Mouse (Mus musculus): Measurements from ENCODE around the gene Fndc1. TPM values are rescaled to one million over a fixed set of nuclear protein-coding genes. Genes with fewer than 3 reads are reported as not detected.
A peak's percentile ranks its signal among the peaks of the same experiment; 100 is the strongest.

The Fndc1 gene
- not detected in 2 replicates for total RNA-seq (2017)

GRCm38 (mm10) chr17:7826819-7827515 lies at the start of gene Fndc1:
Gene Fndc1, minus strand, starts transcription at chr17:7827302.
- peak; percentile 68 for ATAC-seq (replicated peaks; ENCODE audit: low read depth, poor library complexity, severe bottlenecking)

GRCm38 (mm10) chr17:7876541-7876940 lies 49.4 kb upstream of the Fndc1 start:
- no peak for ATAC-seq (replicated peaks; ENCODE audit: low read depth, poor library complexity, severe bottlenecking)

- peak; percentile 24; the same call in 1 of the 2 replicates for ATAC-seq (replicated peaks; ENCODE audit: low read depth, poor library complexity, severe bottlenecking)
Measured at GRCm38 (mm10) chr17:7875941-7876461, 48.9 kb upstream of the Fndc1 start.

GRCm38 (mm10) chr17:7874776-7875531 lies 47.9 kb upstream of the Fndc1 start:
- ATAC-seq (replicated peaks; ENCODE audit: low read depth, poor library complexity, severe bottlenecking), result peak; percentile 75

- no peak for ATAC-seq (replicated peaks; ENCODE audit: low read depth, poor library complexity, severe bottlenecking)
Measured at GRCm38 (mm10) chr17:7873382-7873781, 46.3 kb upstream of the Fndc1 start.

- ATAC-seq (replicated peaks; ENCODE audit: low read depth, poor library complexity, severe bottlenecking), result no peak
Measured at GRCm38 (mm10) chr17:7871800-7872199, 44.7 kb upstream of the Fndc1 start.

- ATAC-seq (replicated peaks; ENCODE audit: low read depth, poor library complexity, severe bottlenecking), result no peak
Measured at GRCm38 (mm10) chr17:7870862-7871605, 43.9 kb upstream of the Fndc1 start.

- ATAC-seq (replicated peaks; ENCODE audit: low read depth, poor library complexity, severe bottlenecking), result peak; percentile 61
Measured at GRCm38 (mm10) chr17:7869114-7869513, 42.0 kb upstream of the Fndc1 start.

- peak; percentile 86 for ATAC-seq (replicated peaks; ENCODE audit: low read depth, poor library complexity, severe bottlenecking)
Measured at GRCm38 (mm10) chr17:7868631-7869030, 41.5 kb upstream of the Fndc1 start.

- ATAC-seq (replicated peaks; ENCODE audit: low read depth, poor library complexity, severe bottlenecking), result no peak
Measured at GRCm38 (mm10) chr17:7864740-7865139, 37.6 kb upstream of the Fndc1 start.

- ATAC-seq (replicated peaks; ENCODE audit: low read depth, poor library complexity, severe bottlenecking), result peak; percentile 77
Measured at GRCm38 (mm10) chr17:7863745-7864144, 36.6 kb upstream of the Fndc1 start.

GRCm38 (mm10) chr17:7860845-7861360 lies 33.8 kb upstream of the Fndc1 start:
- ATAC-seq (replicated peaks; ENCODE audit: low read depth, poor library complexity, severe bottlenecking), result 0 out of 2 replicates have a peak, but pooled peaks have one; percentile 31

GRCm38 (mm10) chr17:7857658-7858057 lies 30.6 kb upstream of the Fndc1 start:
- ATAC-seq (replicated peaks; ENCODE audit: low read depth, poor library complexity, severe bottlenecking), result 0 out of 2 replicates have a peak, but pooled peaks have one; percentile 22

- peak; percentile 47; the same call in 1 of the 2 replicates for ATAC-seq (replicated peaks; ENCODE audit: low read depth, poor library complexity, severe bottlenecking)
Measured at GRCm38 (mm10) chr17:7855851-7856250, 28.7 kb upstream of the Fndc1 start.

- ATAC-seq (replicated peaks; ENCODE audit: low read depth, poor library complexity, severe bottlenecking), result no peak
Measured at GRCm38 (mm10) chr17:7851979-7852378, 24.9 kb upstream of the Fndc1 start.

GRCm38 (mm10) chr17:7851527-7851926 lies 24.4 kb upstream of the Fndc1 start:
- ATAC-seq (replicated peaks; ENCODE audit: low read depth, poor library complexity, severe bottlenecking), result no peak

- ATAC-seq (replicated peaks; ENCODE audit: low read depth, poor library complexity, severe bottlenecking), result peak; percentile 84
Measured at GRCm38 (mm10) chr17:7850246-7850645, 23.1 kb upstream of the Fndc1 start.

- no peak for ATAC-seq (replicated peaks; ENCODE audit: low read depth, poor library complexity, severe bottlenecking)
Measured at GRCm38 (mm10) chr17:7840505-7841290, 13.6 kb upstream of the Fndc1 start.

- ATAC-seq (replicated peaks; ENCODE audit: low read depth, poor library complexity, severe bottlenecking), result no peak
Measured at GRCm38 (mm10) chr17:7827586-7827985, 484 bp upstream of the Fndc1 start.

All from common myeloid progenitor, adult 5-6 weeks (primary cell).